Mouse (Mus musculus) stomach, embryonic 14.5 days (tissue): Measurements from ENCODE around the gene Tent5a. TPM values are rescaled to one million over a fixed set of nuclear protein-coding genes. Genes with fewer than 3 reads are reported as not detected.

Experiments used
- polyA plus RNA-seq: library from polyadenylated mRNA; unstranded; fragments of >200 nt; fragmentation: Nextera tagmentation; extraction: Ambion mirVana; gene quantifications from 2 replicates; pipeline ENCODE4 v1.2.1, GENCODE M21; 2014

Tent5a gene
- polyA plus RNA-seq, 1 experiment from 2014 or later, result 27.8 TPM

Other genes with a start within 250 kb of the Tent5a start
- not detected in 2 replicates for gene Gm11114, start 14.6 kb downstream of the Tent5a start, polyA plus RNA-seq